Mouse (Mus musculus) lung, embryonic 14.5 days (tissue): ENCODE data around the gene Isg20l2. TPM values are rescaled to one million over a fixed set of nuclear protein-coding genes. Genes with fewer than 3 reads are reported as not detected.
A peak's percentile ranks its signal among the peaks of the same experiment; 100 is the strongest.

Source experiments
- ATAC-seq: fragments of 200-750 bp; cut with Nextera tagmentation; 2 replicates; pipeline ENCODE4 v1.8.0; 2017; ENCODE audit warnings: mild to moderate bottlenecking, moderate TSS enrichment, moderate library complexity; ENCODE audit not compliant: insufficient read depth
- DNase-seq: peaks from one replicate; pipeline ENCODE4 v3.0.0-alpha.2; 2015
- H3K27ac ChIP-seq: fragments of 300-500 bp; sonication (generic); 2 replicates; pipeline ENCODE4 v1.5.1; 2014; ENCODE audit warnings: low read depth, mild to moderate bottlenecking, moderate library complexity
- H3K27me3 ChIP-seq: fragments of 300-500 bp; sonication (generic); 2 replicates; pipeline ENCODE4 v1.6.1; 2014; ENCODE audit warnings: low read length, control low read depth; ENCODE audit not compliant: insufficient read depth
- H3K36me3 ChIP-seq: fragments of 300-500 bp; sonication (generic); 2 replicates; pipeline ENCODE4 v1.6.1; 2014; ENCODE audit warnings: control low read depth; ENCODE audit not compliant: insufficient read depth
- H3K4me1 ChIP-seq: fragments of 300-500 bp; sonication (generic); 2 replicates; pipeline ENCODE4 v1.6.1; 2014; ENCODE audit warnings: antibody characterized with exemption, control low read depth; ENCODE audit not compliant: insufficient read depth
- H3K4me2 ChIP-seq: fragments of 300-500 bp; sonication (generic); 2 replicates; pipeline ENCODE4 v1.6.1; 2014; ENCODE audit warnings: mild to moderate bottlenecking
- H3K4me3 ChIP-seq: fragments of 300-500 bp; sonication (generic); 2 replicates; pipeline ENCODE4 v1.5.1; 2014; ENCODE audit warnings: low read depth, low read length
- H3K9ac ChIP-seq: fragments of 300-500 bp; sonication (generic); 2 replicates; pipeline ENCODE4 v1.6.1; 2014
- H3K9me3 ChIP-seq: fragments of 300-500 bp; sonication (generic); 2 replicates; pipeline ENCODE4 v1.6.1; 2016; ENCODE audit warnings: low read depth, low read length, control low read depth
- CTCF ChIP-seq: IDR thresholded peaks from 2 replicates; pipeline ENCODE4 v1.5.1; 2016; ENCODE audit warnings: antibody characterized with exemption, low read depth
- WGBS: fragments of 180-500 bp; shearing (Covaris S2); extraction: QIAGEN DNeasy Blood & Tissue Kit; methylation state at CpG from one replicate; pipeline ENCODE4 v1.1.7; 2014; 5-methylcytosine and 5-hydroxymethylcytosine counted together
- polyA plus RNA-seq: library from polyadenylated mRNA; unstranded; fragments of >200 nt; fragmentation: Nextera tagmentation; extraction: Ambion mirVana; gene quantifications from 2 replicates; pipeline ENCODE4 v1.2.1, GENCODE M21; 2014

The Isg20l2 gene
- polyA plus RNA-seq, 1 experiment from 2014 or later: 50.5 TPM

DNA sequence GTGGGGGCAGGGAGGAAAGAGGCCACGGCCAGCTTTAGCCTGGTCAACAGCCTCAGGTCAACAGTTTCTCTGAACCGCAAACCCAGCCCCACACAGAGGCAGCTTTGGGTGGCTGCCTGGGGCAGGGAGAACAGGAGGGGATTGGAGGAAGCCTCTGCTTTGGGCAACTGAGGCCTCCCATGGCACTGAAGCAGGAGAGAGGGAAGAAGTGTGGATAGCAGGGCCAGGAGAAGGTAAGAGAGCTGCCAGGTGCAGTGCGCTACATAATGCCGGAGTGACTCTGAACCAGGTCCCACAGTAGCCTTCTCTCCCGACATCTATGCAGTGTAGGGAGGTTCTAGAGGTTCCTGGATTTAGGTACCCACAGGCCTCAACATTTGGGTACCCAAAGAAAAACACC is 50.6 kb downstream of the Isg20l2 start:
- ATAC-seq: no peak
- Histone ChIP-seq H3K4me2 (no peak overlapping the region), H3K4me1 (peaks cover 41% of the 10 kb centered on the region), H3K27ac (peak overlapping the region; percentile 18; the same call in 1 of the 2 replicates), H3K27me3 (no peaks in the 10 kb centered on the region), H3K4me3 (no peak overlapping the region), H3K9me3 (no peaks in the 10 kb centered on the region), H3K36me3 (peaks cover 2% of the 10 kb centered on the region; the same call in 1 of the 2 replicates), H3K9ac (no peak overlapping the region)
- WGBS: 61% methylated on average over 5 of the region's 5 CpGs
- TF ChIP-seq CTCF: no peak
- no peak for DNase-seq

DNA sequence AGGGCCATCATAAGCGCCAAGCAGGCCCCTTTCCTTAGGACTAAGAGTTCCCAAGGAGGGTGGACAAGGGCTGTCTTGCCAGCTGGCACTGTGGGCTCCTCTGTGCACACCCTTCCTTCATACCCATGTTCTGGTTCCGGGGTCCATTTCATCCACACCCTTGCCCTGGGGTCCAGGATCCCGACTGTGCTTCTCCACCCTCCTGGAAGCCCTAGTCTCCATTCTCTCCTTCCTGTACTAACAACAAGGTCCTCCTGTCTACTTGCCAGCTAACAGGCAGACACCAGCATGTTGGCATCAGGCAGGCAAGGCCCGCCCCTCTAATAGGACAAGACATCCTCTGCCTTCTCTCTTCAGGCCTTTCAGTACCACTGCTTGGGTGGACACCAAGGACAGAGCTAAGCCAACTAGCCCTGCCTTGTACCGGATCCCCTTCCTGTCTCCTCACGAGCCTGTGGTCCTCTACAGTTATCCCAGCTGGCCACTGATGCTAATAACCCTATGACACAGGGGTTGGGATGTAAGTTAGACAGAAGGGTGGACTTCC is 51.2 kb downstream of the Isg20l2 start:
- peaks cover 46% of the 10 kb centered on the region for H3K4me1 ChIP-seq
- peak overlapping the region; percentile 99 for H3K27ac ChIP-seq

DNA sequence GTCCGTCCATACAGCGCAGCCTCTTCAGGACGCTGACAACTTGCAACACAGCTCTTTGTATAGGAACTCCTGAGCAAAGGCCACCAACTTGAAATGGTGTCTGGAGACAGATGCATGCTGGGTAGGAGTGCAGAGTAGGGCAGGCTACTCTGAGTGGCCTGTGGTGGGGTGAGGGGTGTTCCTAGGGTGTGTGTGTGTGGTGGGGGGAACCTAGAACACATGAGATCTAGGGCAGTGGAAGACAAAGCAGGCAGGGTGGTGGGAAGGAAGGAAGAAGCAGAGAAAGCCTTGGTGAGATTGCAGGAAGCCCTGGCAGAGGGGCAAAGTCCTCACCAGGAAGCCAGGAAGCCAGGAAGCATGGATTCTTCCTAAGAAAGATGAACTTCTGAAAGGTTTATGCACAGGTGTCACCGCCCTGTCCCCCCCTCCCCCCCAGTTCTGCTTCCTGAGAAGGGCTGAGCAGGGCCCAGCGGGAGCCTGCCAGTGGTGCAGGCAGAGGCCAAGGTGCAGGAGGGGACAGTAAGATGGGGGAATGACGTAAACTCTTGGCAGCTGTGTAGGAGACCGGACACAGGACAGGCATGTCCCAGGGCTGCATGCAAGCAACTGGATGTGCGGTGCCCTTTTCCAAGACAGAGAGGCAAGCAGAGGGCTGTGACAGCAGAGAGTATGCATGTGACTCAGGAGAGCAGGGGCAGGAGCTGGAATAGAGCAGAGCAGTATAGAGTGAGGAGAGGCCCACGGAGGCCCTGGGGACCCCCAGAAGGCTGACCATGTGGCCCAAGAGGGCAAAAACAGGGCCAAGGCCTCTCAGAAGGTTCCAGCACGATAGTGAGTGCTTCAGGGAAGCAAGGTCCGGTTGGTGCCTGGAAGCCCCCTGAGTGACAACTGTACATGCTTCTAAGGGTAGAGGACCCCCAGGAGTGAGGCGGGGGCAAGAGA is 52.1 kb downstream of the Isg20l2 start:
- WGBS: 21% methylated on average over 12 of the region's 12 CpGs
- Histone ChIP-seq H3K36me3 (no peaks in the 10 kb centered on the region; the same call in 1 of the 2 replicates), H3K27ac (peak overlapping the region; percentile 99), H3K27me3 (no peaks in the 10 kb centered on the region), H3K4me3 (peak overlapping the region; percentile 6; the same call in 1 of the 2 replicates), H3K4me2 (peak overlapping the region; percentile 52), H3K4me1 (peaks cover 48% of the 10 kb centered on the region), H3K9ac (peak overlapping the region; percentile 52), H3K9me3 (no peaks in the 10 kb centered on the region)
- ATAC-seq (peak; percentile 67), DNase-seq (peak; percentile 84)
- no peak for TF ChIP-seq CTCF

More for the DNA sequence above, 51.2 kb downstream of the Isg20l2 start:
- Histone ChIP-seq H3K4me3 (no peak overlapping the region), H3K27me3 (no peaks in the 10 kb centered on the region), H3K9ac (no peak overlapping the region), H3K4me2 (no peak overlapping the region), H3K36me3 (no peaks in the 10 kb centered on the region; the same call in 1 of the 2 replicates), H3K9me3 (no peaks in the 10 kb centered on the region)
- DNase-seq (no peak), ATAC-seq (no peak)
- 79% methylated on average over 6 of the region's 6 CpGs for WGBS
- TF ChIP-seq CTCF: no peak

DNA sequence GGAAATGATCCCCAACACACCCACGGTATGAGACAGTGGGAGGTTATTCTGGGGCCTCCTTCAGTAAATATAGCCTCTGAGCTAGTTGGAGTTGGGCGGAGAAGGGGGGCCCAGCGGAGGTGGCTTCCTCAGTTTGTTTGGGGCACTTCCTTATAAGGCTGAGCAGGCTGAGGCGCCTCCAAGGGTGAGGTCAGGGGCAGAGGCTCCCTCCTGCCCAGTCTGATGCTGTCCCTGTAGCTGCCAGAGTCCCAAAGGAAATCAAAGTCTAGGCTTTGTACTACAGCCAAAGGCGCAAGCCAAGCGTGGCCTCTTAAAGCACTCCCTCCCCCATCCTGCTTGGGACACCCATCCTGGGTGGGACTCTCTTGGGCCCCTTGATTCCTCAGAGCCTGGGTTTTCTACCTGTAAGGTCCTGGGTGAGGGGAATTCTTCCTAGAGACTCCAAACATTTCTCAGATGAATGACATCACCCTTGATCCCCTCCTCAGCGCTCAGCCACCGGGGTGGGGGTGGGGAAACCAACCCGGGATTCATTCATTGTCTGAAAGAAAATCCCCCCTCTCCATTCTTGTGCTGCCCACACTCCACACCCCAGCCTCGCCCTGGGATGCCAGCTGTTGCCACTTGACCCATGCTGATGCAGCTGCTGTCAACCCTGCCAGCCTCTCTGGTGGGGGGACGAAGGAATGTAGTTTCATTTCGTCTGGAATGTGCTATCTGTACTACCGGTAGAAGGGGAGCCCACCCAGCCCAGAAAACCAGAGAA is 52.9 kb downstream of the Isg20l2 start:
- no peak for TF ChIP-seq CTCF
- Histone ChIP-seq H3K9me3 (no peaks in the 10 kb centered on the region), H3K9ac (peak overlapping the region; percentile 52), H3K27ac (peak overlapping the region; percentile 99), H3K36me3 (no peaks in the 10 kb centered on the region), H3K4me2 (peak overlapping the region; percentile 52), H3K27me3 (no peaks in the 10 kb centered on the region), H3K4me1 (peaks cover 48% of the 10 kb centered on the region), H3K4me3 (peak overlapping the region; percentile 7; the same call in 1 of the 2 replicates)
- peak; percentile 90 for DNase-seq
- ATAC-seq: peak; percentile 83
- 4% methylated on average over 13 of the region's 13 CpGs for WGBS

GRCm38 (mm10) chr3:87983627-87984026 is 53.5 kb downstream of the Isg20l2 start:
- Histone ChIP-seq H3K4me2 (peak overlapping the region; percentile 52), H3K36me3 (no peaks in the 10 kb centered on the region), H3K27ac (peak overlapping the region; percentile 99), H3K9ac (no peak overlapping the region), H3K4me3 (peak overlapping the region; percentile 7; the same call in 1 of the 2 replicates), H3K4me1 (peaks cover 48% of the 10 kb centered on the region), H3K27me3 (peaks cover 4% of the 10 kb centered on the region; the same call in 1 of the 2 replicates), H3K9me3 (no peaks in the 10 kb centered on the region)
- 36% methylated on average over 6 of the region's 6 CpGs for WGBS
- DNase-seq (no peak), ATAC-seq (no peak)
- no peak for TF ChIP-seq CTCF

DNA sequence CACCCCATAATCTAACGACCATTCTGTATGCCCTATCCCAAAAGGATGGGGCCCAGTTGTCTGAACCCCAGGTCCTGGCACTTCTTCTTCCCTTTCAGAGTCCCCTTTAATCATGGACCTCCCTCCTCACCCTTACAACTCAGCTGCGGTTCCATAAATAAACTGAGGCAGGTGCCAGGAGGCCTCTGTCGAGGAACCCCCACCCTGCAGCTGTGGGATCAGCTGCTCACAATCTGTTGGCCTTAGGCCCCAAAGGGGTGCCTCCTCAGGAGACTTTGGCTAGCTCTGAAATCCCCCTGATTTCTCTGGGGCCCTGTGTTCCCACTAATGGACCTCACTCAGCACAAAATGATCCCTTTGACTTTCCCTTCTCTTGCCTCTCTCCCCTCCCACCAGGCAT is 54.0 kb downstream of the Isg20l2 start:
- H3K9me3 ChIP-seq: no peaks in the 10 kb centered on the region
- H3K27ac ChIP-seq: peak overlapping the region; percentile 99; the same call in 1 of the 2 replicates
- no peak overlapping the region for H3K9ac ChIP-seq
- H3K4me3 ChIP-seq: no peak overlapping the region
- H3K4me2 ChIP-seq: no peak overlapping the region
- no peak for TF ChIP-seq CTCF
- no peak for ATAC-seq
- H3K36me3 ChIP-seq: no peaks in the 10 kb centered on the region
- WGBS: 33% methylated on average over 3 of the region's 3 CpGs
- no peak for DNase-seq
- H3K27me3 ChIP-seq: peaks cover 6% of the 10 kb centered on the region; the same call in 1 of the 2 replicates
- H3K4me1 ChIP-seq: peaks cover 48% of the 10 kb centered on the region
